Mouse (Mus musculus): Measurements from ENCODE around the gene Ankrd13d. TPM values are rescaled to one million over a fixed set of nuclear protein-coding genes. Genes with fewer than 3 reads are reported as not detected.

The Ankrd13d gene
- total and polyA plus RNA-seq, 3 experiments: 2.5 to 5.7 (median 5.4) TPM

- peak; percentile 57 for DNase-seq
Observed at GRCm38 (mm10) chr19:4301735-4302651, 19.1 kb upstream of the Ankrd13d start.

GRCm38 (mm10) chr19:4300852-4301734 is 18.2 kb upstream of the Ankrd13d start:
- DNase-seq: no peak

- DNase-seq: no peak
Observed at GRCm38 (mm10) chr19:4300271-4300704, 17.4 kb upstream of the Ankrd13d start.

GRCm38 (mm10) chr19:4299574-4300270 is 16.8 kb upstream of the Ankrd13d start:
- DNase-seq: no peak

GRCm38 (mm10) chr19:4299126-4299525 is 16.2 kb upstream of the Ankrd13d start:
- no peak for DNase-seq

- no peak for DNase-seq
Observed at GRCm38 (mm10) chr19:4298322-4299121, 15.6 kb upstream of the Ankrd13d start.

GRCm38 (mm10) chr19:4297851-4298250 is 14.9 kb upstream of the Ankrd13d start:
- DNase-seq: no peak

GRCm38 (mm10) chr19:4296611-4297010 is 13.7 kb upstream of the Ankrd13d start:
- DNase-seq: no peak

GRCm38 (mm10) chr19:4295391-4295790 is 12.5 kb upstream of the Ankrd13d start:
- DNase-seq: no peak

GRCm38 (mm10) chr19:4294381-4295097 is 11.6 kb upstream of the Ankrd13d start:
- DNase-seq: peak; percentile 72

GRCm38 (mm10) chr19:4291161-4291560 is 8.2 kb upstream of the Ankrd13d start:
- DNase-seq: no peak

GRCm38 (mm10) chr19:4290749-4291148 is 7.8 kb upstream of the Ankrd13d start:
- no peak for DNase-seq

- DNase-seq: no peak
Observed at GRCm38 (mm10) chr19:4283653-4284052, 716 bp upstream of the Ankrd13d start.

- no peak for DNase-seq
Observed at GRCm38 (mm10) chr19:4280425-4280824, 2.5 kb downstream of the Ankrd13d start.

GRCm38 (mm10) chr19:4279487-4279886 is 3.5 kb downstream of the Ankrd13d start:
- no peak for DNase-seq

- DNase-seq: no peak
Observed at GRCm38 (mm10) chr19:4270972-4271371, 12.0 kb downstream of the Ankrd13d start.

- peak; percentile 78 for DNase-seq
Observed at GRCm38 (mm10) chr19:4270187-4270586, 12.8 kb downstream of the Ankrd13d start.

GRCm38 (mm10) chr19:4268566-4269361 is 14.2 kb downstream of the Ankrd13d start, which contains the start of gene Ssh3:
Ssh3 (minus strand) TSS chr19:4269180.
- peak; percentile 89 for DNase-seq

GRCm38 (mm10) chr19:4265956-4266355 is 17.0 kb downstream of the Ankrd13d start:
- no peak for DNase-seq

All from adrenal gland, adult 2 months (tissue).